Mouse (Mus musculus): ENCODE data around the gene Gm21904. TPM values are rescaled to one million over a fixed set of nuclear protein-coding genes. Genes with fewer than 3 reads are reported as not detected.
"Not testable (repeated sequence)": the region's sequence is repeated elsewhere in the genome, so short reads cannot be mapped to it uniquely, and the experiment has no call there.

Gm21904 gene
- not detected for total RNA-seq (2022)

- not testable (repeated sequence) for DNase-seq (ENCODE audit: low spot score in 2 of 2)
Measured at GRCm38 (mm10) chrY:17846166-17846565, at the start of gene Gm21904. TSS of gene Gm21904 (minus strand) at chrY:17846266.

- not testable (repeated sequence) for DNase-seq (ENCODE audit: low spot score in 2 of 2)
Measured at GRCm38 (mm10) chrY:17874441-17874840, 28.4 kb upstream of the Gm21904 start, which contains the start of the genes Gm20772 and Gm20831. TSS of gene Gm20772 (plus strand) at chrY:17874741. TSS of gene Gm20831 (plus strand) at chrY:17874741.

Other genes with a start within 250 kb of the Gm21904 start
- not detected for gene Gm20772, start 28.5 kb upstream of the Gm21904 start, total RNA-seq (2022)
- not detected for gene Gm20831, start 28.5 kb upstream of the Gm21904 start, total RNA-seq (2022)
- not detected for gene Srsy, start 91.1 kb upstream of the Gm21904 start, total RNA-seq (2022)
- gene Gm21764, start 215.5 kb upstream of the Gm21904 start, total RNA-seq (2022): not detected
- gene Ssty1, start 242.8 kb upstream of the Gm21904 start, total RNA-seq (2022): not detected